Mouse (Mus musculus) heart, embryonic 11.5 days (tissue): ENCODE results near the gene H2afv. TPM values are rescaled to one million over a fixed set of nuclear protein-coding genes. Genes with fewer than 3 reads are reported as not detected.

ENCODE experiments used
- ATAC-seq: fragments of 200-750 bp; cut with Nextera tagmentation; replicated peaks from 2 replicates; pipeline ENCODE4 v1.8.0; 2017; ENCODE audit warnings: moderate library complexity; ENCODE audit not compliant: insufficient number of reproducible peaks, low FRiP score, low TSS enrichment
- H3K27ac ChIP-seq: fragments of 300-500 bp; sonication (generic); 2 replicates; pipeline ENCODE4 v1.5.1; 2014; ENCODE audit warnings: mild to moderate bottlenecking, low read depth, low read length
- H3K27me3 ChIP-seq: fragments of 300-500 bp; sonication (generic); 2 replicates; pipeline ENCODE4 v1.6.1; 2014; ENCODE audit warnings: mild to moderate bottlenecking, low read length, mixed read lengths; ENCODE audit not compliant: control insufficient read depth, insufficient read depth
- H3K36me3 ChIP-seq: fragments of 300-500 bp; sonication (generic); 2 replicates; pipeline ENCODE4 v1.6.1; 2014; ENCODE audit warnings: mild to moderate bottlenecking, low read length, moderate library complexity, mixed read lengths; ENCODE audit not compliant: control insufficient read depth, insufficient read depth
- H3K4me1 ChIP-seq: fragments of 300-500 bp; sonication (generic); 2 replicates; pipeline ENCODE4 v1.6.1; 2014; ENCODE audit warnings: low read length; ENCODE audit not compliant: control insufficient read depth, insufficient read depth
- H3K4me2 ChIP-seq: fragments of 300-500 bp; sonication (generic); 2 replicates; pipeline ENCODE4 v1.6.1; 2014; ENCODE audit warnings: mild to moderate bottlenecking, moderate library complexity
- H3K4me3 ChIP-seq: fragments of 300-500 bp; sonication (generic); 2 replicates; pipeline ENCODE4 v1.5.1; 2014; ENCODE audit warnings: low read depth, low read length
- H3K9ac ChIP-seq: fragments of 300-500 bp; sonication (generic); 2 replicates; pipeline ENCODE4 v1.6.1; 2014; ENCODE audit warnings: mild to moderate bottlenecking, low read depth, low read length, moderate library complexity
- H3K9me3 ChIP-seq: fragments of 300-500 bp; sonication (generic); replicated peaks from 2 replicates; pipeline ENCODE4 v1.6.1; 2016; ENCODE audit warnings: low read length; ENCODE audit not compliant: control insufficient read depth
- WGBS: fragments of 180-500 bp; shearing (Covaris S2); extraction: QIAGEN DNeasy Blood & Tissue Kit; methylation state at CpG from one replicate; pipeline ENCODE4 v1.1.7; 2014; ENCODE audit not compliant: insufficient replicate concordance; 5-methylcytosine and 5-hydroxymethylcytosine counted together
- polyA plus RNA-seq: library from polyadenylated mRNA; unstranded; fragments of >200 nt; fragmentation: Nextera tagmentation; extraction: Ambion mirVana; gene quantifications from 2 replicates; pipeline ENCODE4 v1.2.1, GENCODE M21; 2014

H2afv gene
- polyA plus RNA-seq, 1 experiment from 2014 or later = 353 TPM

DNA sequence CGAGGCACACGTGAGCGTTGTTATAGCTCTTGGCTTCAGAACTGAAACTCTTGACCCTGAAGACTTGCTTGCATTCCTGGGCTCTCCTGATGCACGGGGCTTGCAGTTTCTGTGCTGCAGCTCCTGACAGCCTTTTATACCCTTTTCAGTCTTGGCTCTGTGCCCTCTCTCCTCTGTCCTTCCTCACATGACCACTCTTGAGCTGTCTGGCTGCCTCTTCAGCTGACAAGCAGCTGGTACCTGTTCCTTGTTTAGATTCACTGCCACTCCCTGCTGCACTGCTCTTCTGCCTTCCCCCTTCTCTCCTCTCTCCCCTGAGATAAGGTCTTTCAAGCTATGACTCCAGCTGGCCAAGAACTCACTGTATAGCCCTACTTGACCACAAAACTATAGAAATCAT lies 3.2 kb upstream of the H2afv start:
- Histone ChIP-seq H3K27ac (no peak overlapping the region), H3K9me3 (no peaks in the 10 kb centered on the region), H3K36me3 (no peaks in the 10 kb centered on the region), H3K4me3 (no peak overlapping the region), H3K27me3 (no peaks in the 10 kb centered on the region), H3K9ac (no peak overlapping the region), H3K4me2 (no peak overlapping the region), H3K4me1 (no peaks in the 10 kb centered on the region; the same call in 1 of the 2 replicates)
- no peak for ATAC-seq
- WGBS = 74% methylated on average over 4 of the region's 4 CpGs

GRCm38 (mm10) chr11:6445951-6446350 lies 1.7 kb upstream of the H2afv start:
- Histone ChIP-seq H3K27me3 (no peaks in the 10 kb centered on the region), H3K4me1 (no peaks in the 10 kb centered on the region; the same call in 1 of the 2 replicates), H3K9ac (no peak overlapping the region), H3K27ac (no peak overlapping the region), H3K4me3 (no peak overlapping the region), H3K36me3 (no peaks in the 10 kb centered on the region), H3K9me3 (no peaks in the 10 kb centered on the region), H3K4me2 (no peak overlapping the region)
- WGBS = 87% methylated on average over 7 of the region's 7 CpGs
- no peak for ATAC-seq

GRCm38 (mm10) chr11:6445441-6445840 lies 1.2 kb upstream of the H2afv start:
- no peak for ATAC-seq
- Histone ChIP-seq H3K4me2 (no peak overlapping the region), H3K27me3 (no peaks in the 10 kb centered on the region), H3K36me3 (no peaks in the 10 kb centered on the region), H3K4me1 (no peaks in the 10 kb centered on the region; the same call in 1 of the 2 replicates), H3K27ac (no peak overlapping the region), H3K4me3 (no peak overlapping the region), H3K9ac (no peak overlapping the region), H3K9me3 (no peaks in the 10 kb centered on the region)
- 74% methylated on average over 4 of the region's 4 CpGs for WGBS

DNA sequence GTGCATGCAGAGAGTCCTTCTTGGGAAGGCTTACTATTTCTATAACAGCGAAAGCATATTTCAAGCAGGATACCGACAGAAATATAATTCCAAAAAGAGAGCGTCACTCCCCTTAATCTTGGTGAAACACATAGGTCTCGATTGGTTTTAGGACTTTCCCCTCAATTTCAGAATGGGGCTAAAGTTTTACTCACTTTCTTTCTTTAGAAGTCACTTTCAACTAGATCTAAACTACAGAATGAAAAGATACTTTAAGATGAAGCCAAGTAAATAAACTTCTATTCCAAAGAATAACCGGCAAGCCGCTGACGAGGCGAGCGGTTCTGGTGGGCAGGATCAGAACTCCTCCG lies 541 bp downstream of the H2afv start:
- H3K9ac ChIP-seq = peak overlapping the region; percentile 88
- no peaks in the 10 kb centered on the region for H3K27me3 ChIP-seq
- no peaks in the 10 kb centered on the region for H3K9me3 ChIP-seq
- H3K27ac ChIP-seq = peak overlapping the region; percentile 91
- H3K4me3 ChIP-seq = peak overlapping the region; percentile 77
- peak overlapping the region; percentile 83 for H3K4me2 ChIP-seq
- WGBS = under 1% methylated on average over 10 of the region's 10 CpGs
- H3K36me3 ChIP-seq = no peaks in the 10 kb centered on the region
- H3K4me1 ChIP-seq = no peaks in the 10 kb centered on the region; the same call in 1 of the 2 replicates
- no peak for ATAC-seq

DNA sequence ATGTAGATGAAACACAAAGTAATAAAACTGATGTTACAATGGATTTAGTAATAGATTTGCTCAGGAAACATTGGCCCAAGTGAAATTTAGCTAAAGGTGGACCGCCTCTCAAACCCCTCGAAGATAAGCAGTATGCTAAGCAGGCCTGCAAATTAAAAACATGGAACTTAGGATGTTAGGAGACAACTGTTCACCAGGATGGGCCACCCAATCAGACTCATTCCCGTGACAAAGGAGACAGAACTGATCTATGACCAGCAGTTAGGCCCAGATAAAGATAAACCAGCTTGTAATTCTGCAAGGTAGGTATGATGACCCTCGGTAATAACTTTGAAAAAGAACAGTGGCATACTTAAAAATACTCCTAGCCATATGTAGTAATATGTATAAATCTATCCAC lies 1.1 kb downstream of the H2afv start:
- H3K27ac ChIP-seq = peak overlapping the region; percentile 91; the same call in 1 of the 2 replicates
- WGBS = 50% methylated on average over 4 of the region's 4 CpGs

DNA sequence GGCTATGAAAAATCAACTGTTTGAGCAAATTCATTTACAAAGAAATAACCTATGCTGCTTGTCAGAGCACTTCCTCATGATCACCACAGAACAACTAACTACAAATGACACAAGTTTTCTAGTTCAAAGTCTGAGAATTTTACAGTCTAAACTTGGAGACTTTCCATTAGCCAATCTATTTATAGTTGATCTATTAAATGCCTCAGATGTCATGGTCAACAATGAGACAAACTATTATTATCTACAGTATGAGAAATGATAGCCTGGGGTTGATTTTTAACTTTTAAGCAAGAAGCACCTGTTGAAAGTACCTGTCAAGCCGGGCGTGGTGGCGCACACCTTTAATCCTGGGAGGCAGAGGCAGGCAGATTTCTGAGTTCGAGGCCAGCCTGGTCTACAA lies 1.7 kb downstream of the H2afv start:
- H3K36me3 ChIP-seq = no peaks in the 10 kb centered on the region; the same call in 1 of the 2 replicates
- 93% methylated on average over 4 of the region's 4 CpGs for WGBS
- H3K27me3 ChIP-seq = no peaks in the 10 kb centered on the region
- no peak for ATAC-seq
- H3K4me3 ChIP-seq = peak overlapping the region; percentile 2; the same call in 1 of the 2 replicates
- no peak overlapping the region for H3K27ac ChIP-seq
- peak overlapping the region; percentile 83; the same call in 1 of the 2 replicates for H3K4me2 ChIP-seq
- no peak overlapping the region for H3K9ac ChIP-seq
- H3K4me1 ChIP-seq = no peaks in the 10 kb centered on the region; the same call in 1 of the 2 replicates
- no peaks in the 10 kb centered on the region for H3K9me3 ChIP-seq

More for the DNA sequence above, 1.1 kb downstream of the H2afv start:
- Histone ChIP-seq H3K9ac (peak overlapping the region; percentile 88), H3K4me3 (peak overlapping the region; percentile 77), H3K36me3 (no peaks in the 10 kb centered on the region), H3K9me3 (no peaks in the 10 kb centered on the region), H3K27me3 (no peaks in the 10 kb centered on the region), H3K4me2 (peak overlapping the region; percentile 83), H3K4me1 (no peaks in the 10 kb centered on the region; the same call in 1 of the 2 replicates)
- no peak for ATAC-seq

- Histone ChIP-seq H3K4me1 (no peaks in the 10 kb centered on the region), H3K27ac (no peak overlapping the region), H3K4me3 (no peak overlapping the region), H3K9ac (no peak overlapping the region), H3K9me3 (no peaks in the 10 kb centered on the region), H3K4me2 (no peak overlapping the region), H3K36me3 (peaks cover 6% of the 10 kb centered on the region), H3K27me3 (no peaks in the 10 kb centered on the region)
- 92% methylated on average over 4 of the region's 4 CpGs for WGBS
- no peak for ATAC-seq
Measured at GRCm38 (mm10) chr11:6440171-6440570, 4.1 kb downstream of the H2afv start.

- H3K4me2 ChIP-seq = no peak overlapping the region
- no peaks in the 10 kb centered on the region for H3K27me3 ChIP-seq
- peaks cover 16% of the 10 kb centered on the region for H3K36me3 ChIP-seq
- H3K4me1 ChIP-seq = no peaks in the 10 kb centered on the region
- WGBS = 94% methylated on average over 2 of the region's 2 CpGs
- no peak overlapping the region for H3K9ac ChIP-seq
- no peak for ATAC-seq
- no peak overlapping the region for H3K27ac ChIP-seq
- H3K4me3 ChIP-seq = no peak overlapping the region
- no peaks in the 10 kb centered on the region for H3K9me3 ChIP-seq
Measured at GRCm38 (mm10) chr11:6437667-6438066, 6.6 kb downstream of the H2afv start.

GRCm38 (mm10) chr11:6436442-6436841 lies 7.8 kb downstream of the H2afv start:
- 72% methylated on average over 8 of the region's 8 CpGs for WGBS
- H3K36me3 ChIP-seq = peaks cover 22% of the 10 kb centered on the region
- no peak overlapping the region for H3K4me2 ChIP-seq
- H3K9me3 ChIP-seq = no peaks in the 10 kb centered on the region
- H3K27me3 ChIP-seq = no peaks in the 10 kb centered on the region
- no peaks in the 10 kb centered on the region for H3K4me1 ChIP-seq
- ATAC-seq = no peak
- no peak overlapping the region for H3K27ac ChIP-seq
- H3K4me3 ChIP-seq = no peak overlapping the region
- H3K9ac ChIP-seq = no peak overlapping the region
